Mouse (Mus musculus): ENCODE data around the gene Wdsub1. TPM values are rescaled to one million over a fixed set of nuclear protein-coding genes. Genes with fewer than 3 reads are reported as not detected.

Wdsub1 gene
- polyA plus RNA-seq, 1 experiment from 2014 or later, result 20.2 TPM

DNA sequence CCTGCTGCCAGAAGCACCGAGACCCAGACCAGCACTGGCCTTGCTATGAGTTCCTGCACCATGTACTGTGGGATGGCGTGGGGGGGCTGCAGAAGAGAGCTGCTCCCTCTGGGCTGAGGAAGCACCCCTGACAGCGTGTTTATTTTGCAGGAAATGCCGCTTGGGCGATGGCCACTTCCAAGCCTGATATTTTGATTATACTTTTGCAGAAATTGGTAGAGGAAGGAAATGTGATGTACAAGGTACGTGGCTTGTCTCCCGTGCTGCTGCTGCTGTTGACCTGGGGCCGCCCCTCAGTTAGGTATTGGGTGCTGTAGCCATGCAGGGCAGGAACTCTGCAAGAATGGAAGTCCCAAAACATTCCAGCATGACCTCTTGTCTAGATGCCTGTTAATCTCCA, 43.6 kb downstream of the Wdsub1 start:
- Histone ChIP-seq H3K9me3 (ENCODE audit: control insufficient read depth, low read length) (no peaks in the 10 kb centered on the region), H3K27me3 (ENCODE audit: control insufficient read depth, insufficient read depth, low read length) (no peaks in the 10 kb centered on the region), H3K9ac (ENCODE audit: low read length) (no peak overlapping the region), H3K36me3 (ENCODE audit: control insufficient read depth, insufficient read depth, low read length) (peaks cover 17% of the 10 kb centered on the region), H3K4me1 (ENCODE audit: control insufficient read depth, insufficient read depth, low read length) (no peaks in the 10 kb centered on the region), H3K27ac (ENCODE audit: low read depth, low read length) (no peak overlapping the region), H3K4me3 (ENCODE audit: low read depth, low read length) (no peak overlapping the region), H3K4me2 (ENCODE audit: low read depth) (no peak overlapping the region)
- no peak for ATAC-seq (ENCODE audit: insufficient read depth, low FRiP score, low TSS enrichment)
- no peak for DNase-seq (ENCODE audit: low spot score)
- WGBS, result 90% methylated on average over 8 of the region's 8 CpGs

DNA sequence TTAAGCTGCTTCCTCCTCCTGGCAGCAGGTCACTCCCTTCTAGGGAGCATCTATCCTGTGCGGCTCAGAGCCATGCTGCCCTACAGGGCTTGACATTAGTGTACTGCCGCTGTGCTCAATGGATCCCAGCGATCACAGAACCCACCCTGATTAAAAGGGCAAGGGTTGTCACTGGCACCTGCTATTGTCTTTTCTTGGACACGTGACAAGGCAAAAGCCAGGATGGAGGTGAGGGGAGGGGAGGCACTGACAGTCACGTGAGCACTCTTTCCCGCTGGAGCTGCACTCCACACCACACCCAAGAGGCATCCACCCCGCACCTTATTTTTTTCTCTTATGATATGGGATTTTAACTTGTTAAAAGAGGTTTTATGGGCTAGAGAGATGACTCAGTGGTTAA, 50.6 kb downstream of the Wdsub1 start:
- ATAC-seq (ENCODE audit: insufficient read depth, low FRiP score, low TSS enrichment), result no peak

DNA sequence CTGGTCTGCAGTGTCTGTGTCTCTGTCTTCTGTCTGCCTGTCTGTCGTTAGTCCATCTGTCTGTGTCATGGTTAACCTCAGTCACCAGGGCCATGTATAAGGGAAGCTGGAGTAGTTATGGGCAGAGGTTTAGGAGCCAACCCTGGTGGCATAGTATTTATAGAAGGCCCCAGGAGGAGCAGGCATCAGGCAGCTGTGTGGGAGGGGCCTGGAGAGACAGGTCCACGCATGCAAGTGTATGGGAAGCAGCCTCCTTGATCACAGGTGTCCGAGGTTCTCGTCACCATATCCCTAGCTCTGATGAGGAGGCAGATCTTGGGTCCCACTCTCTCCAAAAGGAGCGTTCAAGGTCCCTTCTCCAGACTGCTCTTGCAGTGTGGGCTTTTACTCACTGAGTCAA, 51.5 kb downstream of the Wdsub1 start:
- WGBS, result 94% methylated on average over 5 of the region's 5 CpGs
- Histone ChIP-seq H3K9ac (ENCODE audit: low read length) (no peak overlapping the region), H3K27ac (ENCODE audit: low read depth, low read length) (no peak overlapping the region), H3K36me3 (ENCODE audit: control insufficient read depth, insufficient read depth, low read length) (no peaks in the 10 kb centered on the region; the same call in 1 of the 2 replicates), H3K27me3 (ENCODE audit: control insufficient read depth, insufficient read depth, low read length) (no peaks in the 10 kb centered on the region), H3K9me3 (ENCODE audit: control insufficient read depth, low read length) (no peaks in the 10 kb centered on the region), H3K4me2 (ENCODE audit: low read depth) (no peak overlapping the region), H3K4me1 (ENCODE audit: control insufficient read depth, insufficient read depth, low read length) (peaks cover 20% of the 10 kb centered on the region), H3K4me3 (ENCODE audit: low read depth, low read length) (no peak overlapping the region)
- DNase-seq (ENCODE audit: low spot score) (no peak), ATAC-seq (ENCODE audit: insufficient read depth, low FRiP score, low TSS enrichment) (no peak)

More for the DNA sequence above, 50.6 kb downstream of the Wdsub1 start:
- DNase-seq (ENCODE audit: low spot score), result no peak
- Histone ChIP-seq H3K36me3 (ENCODE audit: control insufficient read depth, insufficient read depth, low read length) (no peaks in the 10 kb centered on the region; the same call in 1 of the 2 replicates), H3K9ac (ENCODE audit: low read length) (no peak overlapping the region), H3K4me1 (ENCODE audit: control insufficient read depth, insufficient read depth, low read length) (peaks cover 20% of the 10 kb centered on the region), H3K4me2 (ENCODE audit: low read depth) (no peak overlapping the region), H3K9me3 (ENCODE audit: control insufficient read depth, low read length) (no peaks in the 10 kb centered on the region), H3K27me3 (ENCODE audit: control insufficient read depth, insufficient read depth, low read length) (no peaks in the 10 kb centered on the region), H3K27ac (ENCODE audit: low read depth, low read length) (no peak overlapping the region), H3K4me3 (ENCODE audit: low read depth, low read length) (no peak overlapping the region)
- 87% methylated on average over 7 of the region's 7 CpGs for WGBS

DNA sequence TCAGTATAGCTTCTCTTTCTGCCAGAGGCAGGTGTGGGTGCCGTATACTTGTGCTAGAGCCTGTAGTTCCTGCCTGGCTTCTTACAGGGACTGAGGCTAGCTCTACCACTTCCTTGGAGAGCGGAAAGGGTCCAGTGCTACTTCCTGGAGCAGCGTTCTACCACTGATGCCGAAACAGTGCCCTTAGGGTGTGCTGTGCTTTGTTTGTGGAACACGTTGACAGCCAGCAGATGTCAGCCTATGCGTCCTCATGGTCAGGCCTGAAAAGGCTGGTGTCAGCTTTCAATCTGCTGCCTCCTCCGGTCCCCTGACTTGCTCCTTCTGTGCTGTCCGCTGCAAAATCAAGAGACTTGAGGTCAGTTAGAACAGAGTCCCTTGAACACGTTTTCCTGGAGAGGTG, 52.2 kb downstream of the Wdsub1 start:
- H3K4me1 ChIP-seq (ENCODE audit: control insufficient read depth, insufficient read depth, low read length), result peaks cover 20% of the 10 kb centered on the region
- WGBS, result 38% methylated on average over 9 of the region's 9 CpGs
- H3K4me2 ChIP-seq (ENCODE audit: low read depth), result no peak overlapping the region
- H3K4me3 ChIP-seq (ENCODE audit: low read depth, low read length), result no peak overlapping the region
- H3K27ac ChIP-seq (ENCODE audit: low read depth, low read length), result no peak overlapping the region
- no peaks in the 10 kb centered on the region for H3K27me3 ChIP-seq (ENCODE audit: control insufficient read depth, insufficient read depth, low read length)
- no peaks in the 10 kb centered on the region for H3K36me3 ChIP-seq (ENCODE audit: control insufficient read depth, insufficient read depth, low read length)
- ATAC-seq (ENCODE audit: insufficient read depth, low FRiP score, low TSS enrichment) (no peak; the same call in 1 of the 2 replicates), DNase-seq (ENCODE audit: low spot score) (peak; percentile 55)
- no peaks in the 10 kb centered on the region for H3K9me3 ChIP-seq (ENCODE audit: control insufficient read depth, low read length)
- H3K9ac ChIP-seq (ENCODE audit: low read length), result no peak overlapping the region

DNA sequence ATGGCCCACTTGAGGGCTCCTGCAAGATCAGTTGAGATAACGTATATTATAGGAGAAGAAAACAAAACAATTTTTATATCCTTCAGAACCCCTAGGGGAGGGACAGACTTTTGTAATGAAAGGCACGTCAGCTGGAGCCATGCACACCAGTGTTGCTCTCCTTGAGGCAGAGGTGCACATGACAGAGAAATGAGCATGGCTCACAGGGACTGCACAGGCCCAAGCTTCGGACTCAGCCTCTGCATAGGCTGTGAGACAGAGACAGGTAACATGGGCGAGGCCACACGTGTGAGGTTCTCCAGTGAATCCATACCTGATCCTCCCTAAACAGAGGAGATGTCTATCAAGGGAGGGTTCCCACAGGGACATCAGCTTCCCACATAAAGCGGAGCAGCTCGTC, 52.7 kb downstream of the Wdsub1 start:
- no peak for DNase-seq (ENCODE audit: low spot score)
- Histone ChIP-seq H3K36me3 (ENCODE audit: control insufficient read depth, insufficient read depth, low read length) (no peaks in the 10 kb centered on the region), H3K4me3 (ENCODE audit: low read depth, low read length) (no peak overlapping the region), H3K9me3 (ENCODE audit: control insufficient read depth, low read length) (no peaks in the 10 kb centered on the region), H3K4me2 (ENCODE audit: low read depth) (no peak overlapping the region), H3K27ac (ENCODE audit: low read depth, low read length) (0 out of 2 replicates have a peak overlapping the region, but pooled peaks have one; percentile 4), H3K9ac (ENCODE audit: low read length) (no peak overlapping the region), H3K27me3 (ENCODE audit: control insufficient read depth, insufficient read depth, low read length) (no peaks in the 10 kb centered on the region), H3K4me1 (ENCODE audit: control insufficient read depth, insufficient read depth, low read length) (peaks cover 20% of the 10 kb centered on the region)
- WGBS, result 81% methylated on average over 7 of the region's 7 CpGs
- ATAC-seq (ENCODE audit: insufficient read depth, low FRiP score, low TSS enrichment), result peak; percentile 49; the same call in 1 of the 2 replicates

DNA sequence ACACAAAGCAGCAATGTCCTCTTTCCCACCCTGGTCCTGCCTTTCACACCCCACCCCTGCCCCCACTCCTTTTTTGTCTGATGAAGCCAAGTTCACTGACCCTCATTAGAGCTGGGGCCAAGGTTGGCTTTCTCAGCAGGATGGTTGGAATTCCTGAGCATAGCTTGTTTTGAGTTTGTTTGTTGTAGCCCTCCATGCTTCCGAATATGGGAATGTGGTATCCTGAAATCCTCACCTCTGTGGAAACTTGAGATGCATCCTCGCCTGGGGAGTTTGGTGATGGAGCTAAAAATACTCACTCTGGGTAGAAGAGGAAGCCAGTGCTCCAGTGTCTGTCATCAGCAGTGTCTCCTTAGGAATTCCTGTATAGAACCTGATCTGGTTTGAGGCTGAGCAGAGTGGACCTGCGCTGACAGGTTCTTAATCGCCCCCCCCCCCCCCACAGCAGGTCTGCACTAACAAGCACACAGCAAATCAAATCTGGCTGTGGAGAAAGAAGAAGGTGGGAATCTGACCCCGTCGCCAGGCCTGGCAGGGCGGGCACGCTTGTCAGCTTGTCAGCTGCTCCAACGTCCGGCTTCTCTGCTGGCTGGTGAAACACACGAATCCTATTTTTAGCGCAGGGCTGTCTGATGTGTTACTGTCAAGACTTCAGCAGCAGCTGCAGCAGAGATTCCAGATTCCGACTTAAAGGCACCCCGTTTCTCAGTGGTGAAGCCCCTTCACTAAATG, 53.4 kb downstream of the Wdsub1 start:
- Histone ChIP-seq H3K9ac (ENCODE audit: low read length) (no peak overlapping the region), H3K4me3 (ENCODE audit: low read depth, low read length) (no peak overlapping the region), H3K9me3 (ENCODE audit: control insufficient read depth, low read length) (no peaks in the 10 kb centered on the region), H3K4me2 (ENCODE audit: low read depth) (no peak overlapping the region), H3K36me3 (ENCODE audit: control insufficient read depth, insufficient read depth, low read length) (no peaks in the 10 kb centered on the region), H3K27me3 (ENCODE audit: control insufficient read depth, insufficient read depth, low read length) (no peaks in the 10 kb centered on the region), H3K27ac (ENCODE audit: low read depth, low read length) (0 out of 2 replicates have a peak overlapping the region, but pooled peaks have one; percentile 4), H3K4me1 (ENCODE audit: control insufficient read depth, insufficient read depth, low read length) (peaks cover 20% of the 10 kb centered on the region)
- DNase-seq (ENCODE audit: low spot score) (peak; percentile 59), ATAC-seq (ENCODE audit: insufficient read depth, low FRiP score, low TSS enrichment) (no peak)
- WGBS, result 38% methylated on average over 14 of the region's 14 CpGs

DNA sequence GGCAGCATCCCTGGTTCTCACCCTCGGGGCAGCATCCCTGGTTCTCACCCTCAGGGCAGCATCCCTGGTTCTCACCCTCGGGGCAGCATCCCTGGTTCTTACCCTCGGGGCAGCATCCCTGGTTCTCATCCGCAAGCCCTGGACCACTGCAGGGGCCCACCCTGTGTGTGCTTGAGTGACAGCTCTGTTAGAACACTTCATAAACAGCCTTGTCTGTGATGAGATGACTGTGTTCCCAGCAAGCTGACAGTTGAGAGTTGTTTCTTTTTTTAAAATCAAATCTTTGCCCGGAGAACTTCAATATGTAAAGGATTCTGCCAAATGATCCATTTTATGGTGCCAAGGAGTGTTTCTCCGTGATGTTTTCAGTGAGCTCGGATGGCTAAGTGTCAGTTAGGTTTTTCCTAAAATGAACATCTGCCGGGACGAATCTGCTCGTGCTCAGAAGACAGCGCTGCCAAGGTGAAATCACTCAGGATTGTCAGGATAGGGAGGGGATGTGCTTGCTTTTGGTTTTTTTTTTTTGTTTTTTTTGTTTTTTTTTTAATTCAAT, 54.2 kb downstream of the Wdsub1 start:
- H3K4me2 ChIP-seq (ENCODE audit: low read depth), result no peak overlapping the region
- H3K4me3 ChIP-seq (ENCODE audit: low read depth, low read length), result no peak overlapping the region
- H3K9me3 ChIP-seq (ENCODE audit: control insufficient read depth, low read length), result no peaks in the 10 kb centered on the region
- DNase-seq (ENCODE audit: low spot score), result no peak
- WGBS, result 75% methylated on average over 11 of the region's 11 CpGs
- no peak overlapping the region for H3K27ac ChIP-seq (ENCODE audit: low read depth, low read length)
- no peak for ATAC-seq (ENCODE audit: insufficient read depth, low FRiP score, low TSS enrichment)
- H3K9ac ChIP-seq (ENCODE audit: low read length), result no peak overlapping the region
- H3K4me1 ChIP-seq (ENCODE audit: control insufficient read depth, insufficient read depth, low read length), result peaks cover 20% of the 10 kb centered on the region
- no peaks in the 10 kb centered on the region for H3K27me3 ChIP-seq (ENCODE audit: control insufficient read depth, insufficient read depth, low read length)
- H3K36me3 ChIP-seq (ENCODE audit: control insufficient read depth, insufficient read depth, low read length), result no peaks in the 10 kb centered on the region

DNA sequence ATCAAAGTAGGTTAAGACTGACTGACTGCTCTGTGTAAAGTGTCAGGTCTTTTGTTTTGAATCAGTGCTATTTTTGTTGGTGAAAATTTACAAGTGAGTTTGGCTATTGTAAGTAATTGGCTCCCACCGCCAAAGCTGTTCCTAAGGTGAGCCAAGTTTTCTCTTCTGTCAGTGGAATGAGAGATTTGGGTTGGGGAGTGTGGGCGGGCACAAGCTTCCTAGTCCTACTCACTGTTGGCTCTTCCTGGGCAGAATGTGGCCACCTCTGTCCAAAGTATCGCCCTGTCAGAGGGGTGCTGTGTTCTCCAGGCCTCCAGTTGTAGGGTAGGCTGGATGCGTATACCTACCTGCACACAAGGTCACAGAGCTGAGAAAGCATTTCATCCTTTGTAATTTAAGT, 57.0 kb downstream of the Wdsub1 start:
- Histone ChIP-seq H3K9ac (ENCODE audit: low read length) (no peak overlapping the region), H3K36me3 (ENCODE audit: control insufficient read depth, insufficient read depth, low read length) (no peaks in the 10 kb centered on the region), H3K4me3 (ENCODE audit: low read depth, low read length) (no peak overlapping the region), H3K4me1 (ENCODE audit: control insufficient read depth, insufficient read depth, low read length) (peaks cover 20% of the 10 kb centered on the region), H3K4me2 (ENCODE audit: low read depth) (no peak overlapping the region), H3K27ac (ENCODE audit: low read depth, low read length) (no peak overlapping the region), H3K9me3 (ENCODE audit: control insufficient read depth, low read length) (no peaks in the 10 kb centered on the region), H3K27me3 (ENCODE audit: control insufficient read depth, insufficient read depth, low read length) (no peaks in the 10 kb centered on the region)
- ATAC-seq (ENCODE audit: insufficient read depth, low FRiP score, low TSS enrichment) (no peak), DNase-seq (ENCODE audit: low spot score) (no peak)
- 80% methylated on average over 4 of the region's 4 CpGs for WGBS

DNA sequence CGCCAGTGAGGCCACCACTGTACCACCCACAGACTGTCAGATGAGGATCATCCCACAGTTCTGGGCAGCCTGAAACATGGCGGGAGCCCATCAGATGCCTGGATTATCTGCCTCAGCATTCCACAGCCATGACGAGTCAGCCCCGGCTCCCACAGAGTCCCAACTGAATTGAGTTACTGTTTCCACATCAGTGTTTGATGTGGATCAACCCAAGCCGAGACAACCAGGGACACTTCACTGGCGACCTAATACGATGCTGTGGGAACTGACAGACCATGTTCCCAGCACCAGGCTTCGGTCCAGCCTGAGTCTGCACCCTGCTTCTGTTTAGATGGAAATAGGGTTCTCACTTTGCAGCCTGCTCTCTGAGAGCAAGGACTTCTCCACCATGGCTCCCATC, 58.1 kb downstream of the Wdsub1 start:
- H3K4me3 ChIP-seq (ENCODE audit: low read depth, low read length), result no peak overlapping the region
- H3K9me3 ChIP-seq (ENCODE audit: control insufficient read depth, low read length), result no peaks in the 10 kb centered on the region
- peaks cover 12% of the 10 kb centered on the region for H3K4me1 ChIP-seq (ENCODE audit: control insufficient read depth, insufficient read depth, low read length)
- no peaks in the 10 kb centered on the region for H3K36me3 ChIP-seq (ENCODE audit: control insufficient read depth, insufficient read depth, low read length)
- no peak for ATAC-seq (ENCODE audit: insufficient read depth, low FRiP score, low TSS enrichment)
- H3K27me3 ChIP-seq (ENCODE audit: control insufficient read depth, insufficient read depth, low read length), result no peaks in the 10 kb centered on the region
- H3K27ac ChIP-seq (ENCODE audit: low read depth, low read length), result no peak overlapping the region
- no peak for DNase-seq (ENCODE audit: low spot score)
- H3K9ac ChIP-seq (ENCODE audit: low read length), result no peak overlapping the region
- H3K4me2 ChIP-seq (ENCODE audit: low read depth), result no peak overlapping the region
- WGBS, result 79% methylated on average over 8 of the region's 8 CpGs

Data from neural tube, embryonic 11.5 days (tissue).